Mouse (Mus musculus): ENCODE measurements around the gene Gipr.
"Not testable (repeated sequence)": the region's sequence is repeated elsewhere in the genome, so short reads cannot be mapped to it uniquely, and the experiment has no call there.

Gipr gene

GRCm38 (mm10) chr7:19178443-19179092 lies 12.6 kb upstream of the Gipr start:
- in situ Hi-C loops (cut with MboI, MseI), result loop anchor here (5.0 kb wide), 1 partner anchor 104 kb away; the partner anchor contains the start of genes Ppm1n and Rtn2

GRCm38 (mm10) chr7:19178035-19178434 lies 12.1 kb upstream of the Gipr start:
- in situ Hi-C loops (cut with MboI, MseI), result loop anchor here (5.0 kb wide), 1 partner anchor 104 kb away; the partner anchor contains the start of genes Ppm1n and Rtn2

- in situ Hi-C loops (cut with MboI, MseI), result loop anchor here (5.0 kb wide), 1 partner anchor 105 kb away; the partner anchor contains the start of genes Ppm1n and Rtn2
Observed at GRCm38 (mm10) chr7:19177216-19177615, 11.3 kb upstream of the Gipr start.

- in situ Hi-C loops (cut with MboI, MseI), result loop anchor here (5.0 kb wide), 1 partner anchor 106 kb away; the partner anchor contains the start of genes Ppm1n and Rtn2
Observed at GRCm38 (mm10) chr7:19176516-19176947, 10.6 kb upstream of the Gipr start.

GRCm38 (mm10) chr7:19175708-19176515 lies 10.0 kb upstream of the Gipr start, which contains the start of gene Eml2:
TSS of gene Eml2 (plus strand) at chr7:19176421.
- in situ Hi-C loops (cut with MboI, MseI), result loop anchor here (5.0 kb wide), 1 partner anchor 106 kb away; the partner anchor contains the start of genes Ppm1n and Rtn2

GRCm38 (mm10) chr7:19172874-19173273 lies 6.9 kb upstream of the Gipr start:
- in situ Hi-C loops (cut with MboI, MseI), result no loop called here

GRCm38 (mm10) chr7:19171831-19172230 lies 5.9 kb upstream of the Gipr start:
- in situ Hi-C loops (cut with MboI, MseI), result no loop called here

GRCm38 (mm10) chr7:19170142-19170541 lies 4.2 kb upstream of the Gipr start:
- in situ Hi-C loops (cut with MboI, MseI), result no loop called here

- in situ Hi-C loops (cut with MboI, MseI), result no loop called here
Observed at GRCm38 (mm10) chr7:19169506-19169905, 3.6 kb upstream of the Gipr start.

- in situ Hi-C loops (cut with MboI, MseI), result no loop called here
Observed at GRCm38 (mm10) chr7:19166990-19167389, 1.1 kb upstream of the Gipr start.

- in situ Hi-C loops (cut with MboI, MseI), result no loop called here
Observed at GRCm38 (mm10) chr7:19164978-19165377, 949 bp downstream of the Gipr start.

GRCm38 (mm10) chr7:19164189-19164588 lies 1.7 kb downstream of the Gipr start:
- in situ Hi-C loops (cut with MboI, MseI), result no loop called here

- in situ Hi-C loops (cut with MboI, MseI), result no loop called here
Observed at GRCm38 (mm10) chr7:19163752-19164151, 2.2 kb downstream of the Gipr start.

GRCm38 (mm10) chr7:19162928-19163327 lies 3.0 kb downstream of the Gipr start:
- in situ Hi-C loops (cut with MboI, MseI), result no loop called here

GRCm38 (mm10) chr7:19160115-19160514 lies 5.8 kb downstream of the Gipr start:
- in situ Hi-C loops (cut with MboI, MseI), result no loop called here

- in situ Hi-C loops (cut with MboI, MseI), result no loop called here
Observed at GRCm38 (mm10) chr7:19159411-19159810, 6.5 kb downstream of the Gipr start.

GRCm38 (mm10) chr7:19158601-19159000 lies 7.3 kb downstream of the Gipr start:
- in situ Hi-C loops (cut with MboI, MseI), result no loop called here

- in situ Hi-C loops (cut with MboI, MseI), result no loop called here
Observed at GRCm38 (mm10) chr7:19157160-19157800, 8.6 kb downstream of the Gipr start.

- in situ Hi-C loops (cut with MboI, MseI), result no loop called here
Observed at GRCm38 (mm10) chr7:19155825-19156475, 10.0 kb downstream of the Gipr start.

GRCm38 (mm10) chr7:19154796-19155195 lies 11.1 kb downstream of the Gipr start:
- in situ Hi-C loops (cut with MboI, MseI), result no loop called here

- in situ Hi-C loops (cut with MboI, MseI), result not testable (repeated sequence)
Observed at GRCm38 (mm10) chr7:19151121-19151520, 14.8 kb downstream of the Gipr start.

Data from T-helper 1 cell (primary cell).